Mouse (Mus musculus): Measurements from ENCODE around the gene Lat.

DNA sequence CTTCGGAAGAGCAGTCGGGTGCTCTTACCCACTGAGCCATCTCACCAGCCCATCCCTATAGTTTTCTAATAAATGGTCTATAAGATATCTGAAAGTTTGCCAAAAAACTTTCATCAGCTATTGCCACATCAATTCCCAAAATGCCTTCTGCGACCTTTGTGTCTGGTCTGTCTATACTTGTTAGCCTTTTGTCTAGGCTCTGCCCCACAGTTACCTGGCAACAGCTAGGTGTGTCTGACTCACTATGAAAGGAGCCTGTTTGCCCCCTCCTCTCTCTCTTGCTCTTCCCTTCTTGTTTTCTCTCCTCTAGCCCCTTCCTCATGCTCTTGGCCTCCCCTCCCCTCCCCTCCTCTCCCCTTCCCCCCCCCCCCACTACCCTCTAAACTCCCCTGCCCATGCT lies 23.8 kb downstream of the Lat start:
- no peak for TF ChIP-seq TAL1 (IDR thresholded peaks at IDR 0.05; ENCODE audit: low read length)
- TF ChIP-seq GATA1 (IDR thresholded peaks at IDR 0.05; ENCODE audit: low read length) = no peak

Data from erythroblast, embryonic 14.5 days (primary cell).